Mouse (Mus musculus): ENCODE results near the gene Il22ra1.

Gene Il22ra1

DNA sequence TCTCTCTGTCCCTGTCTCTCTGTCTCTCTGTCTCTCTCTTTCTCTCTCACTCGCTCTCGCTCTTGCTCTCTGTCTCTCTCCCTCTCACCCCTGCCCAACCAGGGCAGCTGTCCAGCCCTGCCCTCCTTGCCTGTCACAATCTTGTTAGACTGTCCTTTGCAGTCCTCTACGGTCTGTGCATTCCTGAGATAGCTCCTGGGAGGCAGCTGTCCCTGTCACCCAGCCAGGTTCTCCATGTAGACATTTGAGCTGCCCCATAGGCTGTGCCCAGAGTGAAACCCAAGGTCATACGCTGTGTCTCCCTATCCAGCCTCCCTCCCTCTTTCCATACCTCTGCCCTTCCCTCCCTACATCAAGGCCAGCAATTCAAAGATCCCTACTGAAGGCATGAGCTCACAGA lies 44.7 kb downstream of the Il22ra1 start:
- DNase-seq: no peak

DNA sequence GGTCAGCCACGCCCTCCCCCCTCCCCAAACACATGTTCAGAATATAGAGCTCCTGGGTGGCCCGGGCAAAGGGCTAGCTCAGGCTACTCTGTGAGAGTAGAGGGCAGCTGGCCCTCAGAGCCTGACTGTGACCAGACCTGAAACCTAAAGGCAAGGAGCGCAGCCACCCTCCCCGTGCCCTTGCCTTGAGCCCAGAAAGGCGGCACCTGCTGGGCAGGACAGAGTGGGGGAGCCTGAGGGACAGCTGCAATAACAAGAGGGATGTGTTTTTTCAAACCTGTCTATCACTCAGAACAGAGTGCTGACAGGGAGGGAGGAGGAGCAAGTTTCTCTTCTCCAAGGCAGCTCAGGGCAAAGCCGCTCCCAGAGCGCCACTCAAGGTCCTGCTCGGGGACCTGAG lies 46.5 kb downstream of the Il22ra1 start:
- DNase-seq: no peak

DNA sequence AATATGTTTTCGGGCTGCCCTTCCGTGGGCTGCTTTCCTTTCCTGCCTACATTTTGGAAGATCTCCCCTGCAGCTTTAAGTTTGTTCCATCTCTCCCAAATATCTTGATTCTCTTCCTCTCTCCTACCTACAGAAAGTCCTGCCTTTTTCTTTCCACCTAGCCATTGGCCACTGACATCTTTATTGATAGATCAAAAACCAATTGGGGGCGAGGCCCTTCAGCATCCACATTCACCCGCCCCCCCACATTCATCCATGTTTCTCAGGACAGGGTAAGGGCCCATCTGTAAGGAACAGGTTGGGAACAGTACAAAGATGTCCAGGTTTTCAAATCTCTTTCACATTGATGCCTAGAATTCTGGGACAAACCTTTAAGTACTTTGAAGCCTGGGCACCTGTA lies 48.9 kb downstream of the Il22ra1 start:
- DNase-seq: no peak

DNA sequence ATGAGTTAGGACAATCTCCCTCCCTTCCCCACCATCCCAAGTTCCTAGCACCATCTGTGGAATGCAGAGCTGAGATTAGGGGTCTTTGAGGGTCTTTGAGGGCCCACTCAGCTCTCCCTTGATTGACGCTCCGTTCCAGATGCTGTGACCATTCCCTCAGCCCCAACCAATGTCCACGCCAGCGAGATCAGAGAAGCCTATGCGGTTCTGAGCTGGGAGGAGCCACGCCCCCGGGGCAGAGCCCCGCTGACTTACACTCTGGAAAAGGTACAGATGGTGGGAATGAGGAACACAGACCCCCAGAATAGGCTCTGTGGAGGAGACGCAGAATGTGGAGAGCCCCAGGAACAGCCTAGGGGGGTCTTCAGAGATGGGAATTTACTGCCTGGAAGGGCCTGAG lies 51.7 kb downstream of the Il22ra1 start:
- no peak for DNase-seq

DNA sequence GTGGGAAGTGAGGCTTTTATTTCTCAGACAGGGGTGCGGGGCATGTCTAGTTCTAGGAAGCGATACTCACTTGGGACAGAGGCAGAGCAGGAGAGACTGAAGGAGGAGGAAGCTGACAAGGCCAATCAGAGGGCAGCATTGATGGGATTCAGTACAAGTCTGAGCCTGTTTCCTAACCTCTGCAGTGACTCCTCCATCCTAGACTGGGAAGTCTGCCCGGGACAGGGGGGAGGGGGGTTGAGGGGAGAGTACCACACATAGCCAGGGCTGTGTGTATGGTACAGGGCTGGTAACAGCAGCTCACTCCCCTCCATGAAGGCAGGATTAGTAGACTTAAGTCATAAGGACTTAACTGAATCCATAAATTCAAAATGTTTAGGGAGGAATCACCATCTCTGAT lies 52.3 kb downstream of the Il22ra1 start:
- no peak for DNase-seq

DNA sequence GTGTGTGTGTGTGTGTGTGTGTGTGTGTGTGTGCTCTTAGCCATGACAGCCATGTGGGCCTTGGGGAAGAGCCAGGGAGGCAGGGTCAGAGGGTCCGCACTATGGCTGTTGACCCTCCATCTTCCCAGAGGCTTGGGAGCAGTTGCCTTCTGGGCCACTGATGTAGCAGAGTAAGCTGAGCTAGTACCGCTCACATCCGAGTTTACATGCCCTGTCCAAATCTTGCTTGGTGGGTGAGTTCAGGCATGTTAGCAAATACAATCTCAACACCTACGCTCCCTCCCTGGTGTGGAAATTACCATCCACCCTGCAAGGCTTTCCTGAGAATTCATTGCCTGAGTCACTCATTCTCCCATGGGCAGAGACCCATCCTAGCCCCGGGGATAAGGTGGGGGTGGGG lies 53.3 kb downstream of the Il22ra1 start:
- no peak for DNase-seq

DNA sequence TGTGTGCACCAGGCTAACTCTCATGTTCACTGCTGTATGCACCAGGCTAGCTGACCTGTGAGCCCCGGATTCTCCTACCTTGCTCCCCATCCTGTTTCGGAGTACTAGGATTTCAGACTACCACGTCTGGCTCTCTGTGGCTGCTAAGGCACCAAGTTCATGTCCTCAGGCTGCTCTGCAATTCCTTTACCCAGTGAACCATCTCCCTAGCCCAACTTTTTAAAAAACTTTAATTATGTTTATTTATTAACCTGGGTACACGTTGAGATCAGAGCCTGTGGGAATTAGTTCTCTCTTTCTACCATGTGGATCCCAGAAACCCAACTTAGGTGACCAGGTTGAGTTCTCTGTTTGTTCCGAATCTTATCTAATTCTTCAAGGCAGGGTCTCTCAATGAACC lies 58.6 kb downstream of the Il22ra1 start:
- DNase-seq: no peak

DNA sequence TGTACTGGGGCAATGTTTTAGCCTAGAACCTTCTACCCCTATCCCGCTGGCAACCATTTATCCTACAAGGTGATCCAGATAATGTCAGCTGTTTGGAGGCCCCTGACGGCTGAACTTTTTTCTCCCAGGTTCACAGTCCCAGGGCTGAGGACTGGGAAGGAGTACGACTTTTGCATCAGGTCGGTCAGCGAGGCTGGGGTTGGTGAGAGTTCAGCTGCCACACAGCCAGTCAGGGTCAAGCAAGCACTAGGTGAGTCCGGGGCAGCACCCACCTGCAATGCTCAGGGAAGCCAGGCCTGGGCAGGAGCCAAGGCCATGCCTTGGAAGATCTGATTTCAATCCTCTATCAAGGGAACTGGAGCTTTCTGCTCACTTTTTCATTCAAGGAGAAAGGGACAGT lies 59.3 kb downstream of the Il22ra1 start:
- peak; percentile 27 for DNase-seq

DNA sequence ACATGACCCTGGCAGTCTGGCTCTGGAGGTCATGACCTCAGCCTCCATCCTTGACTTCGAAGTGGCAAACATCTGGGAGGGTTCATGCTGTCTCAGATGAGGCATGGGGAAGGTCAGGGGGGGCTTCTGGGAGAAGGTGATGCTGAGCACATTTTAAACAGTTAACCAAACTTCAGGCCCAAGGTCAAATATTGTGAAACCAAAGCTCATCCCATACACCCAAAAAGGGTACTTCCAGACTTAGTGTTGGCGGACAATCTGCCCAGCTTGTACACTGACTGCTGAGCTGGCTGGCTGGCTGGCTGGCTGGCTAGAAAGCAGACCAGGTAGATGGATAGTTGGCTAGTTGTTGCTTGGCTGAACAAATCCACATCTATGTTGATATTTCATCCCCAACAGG lies 61.2 kb downstream of the Il22ra1 start:
- no peak for DNase-seq

DNA sequence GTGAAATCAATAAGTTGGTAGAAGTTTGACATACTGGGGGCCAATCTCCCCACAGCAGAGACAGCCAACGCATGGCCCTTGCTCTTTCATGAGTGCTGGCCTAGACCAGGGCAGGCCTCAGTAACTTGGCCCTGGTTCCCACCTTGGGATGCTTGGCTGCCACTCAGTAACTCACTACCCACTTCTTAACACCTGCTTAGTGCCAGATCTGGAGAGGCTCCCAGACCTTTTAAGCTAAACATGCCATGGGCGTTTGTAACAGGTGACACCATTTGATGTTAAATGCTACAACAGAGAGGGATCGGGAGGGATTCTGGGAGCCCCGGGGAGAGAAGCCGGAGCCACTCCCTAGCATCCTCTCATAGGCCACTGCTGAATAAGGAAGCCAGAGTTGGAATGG lies 64.8 kb downstream of the Il22ra1 start:
- no peak for DNase-seq

DNA sequence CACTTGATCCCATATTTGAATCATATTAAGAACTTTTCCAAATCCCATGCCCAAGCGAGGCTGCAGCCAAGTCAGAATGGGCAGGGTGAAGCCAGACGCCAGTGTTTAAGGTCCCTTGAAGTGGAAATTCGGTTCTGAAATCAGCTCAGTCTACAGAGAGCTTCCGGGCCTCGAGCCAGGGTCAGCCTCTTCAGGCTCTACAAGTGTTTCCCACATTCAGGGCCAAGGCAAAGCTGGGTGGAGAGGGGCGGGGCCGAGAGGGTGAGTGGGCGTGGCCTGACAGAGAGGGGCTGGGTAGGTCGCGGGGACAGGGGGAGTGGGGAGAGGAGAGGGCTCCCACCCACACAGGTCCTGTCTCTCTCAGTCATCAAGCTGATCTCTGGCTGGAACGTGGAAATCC lies 70.0 kb downstream of the Il22ra1 start:
- DNase-seq: no peak

DNA sequence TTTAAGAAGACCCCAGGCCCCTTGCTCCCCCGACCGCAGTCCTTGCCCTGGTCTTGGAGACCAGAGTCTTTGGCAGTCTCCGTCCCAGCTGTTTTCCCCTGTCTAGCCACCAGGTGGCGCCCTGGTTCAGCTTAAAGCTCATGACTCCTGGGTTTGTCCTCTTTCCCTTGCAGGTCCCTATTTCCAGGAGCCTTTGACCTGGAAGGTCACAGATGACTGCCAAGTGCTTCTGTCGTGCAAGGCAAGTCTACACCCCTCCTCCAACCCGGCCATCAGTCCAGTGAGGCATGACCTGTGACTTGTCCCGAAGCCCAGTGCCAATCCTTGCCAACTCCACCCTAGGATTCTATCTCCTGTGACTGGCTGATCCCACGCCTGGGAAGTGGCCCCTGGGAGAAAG lies 73.6 kb downstream of the Il22ra1 start:
- peak; percentile 96 for DNase-seq
